Comparison of ENCODE assay signal across 9 mouse cellular contexts in the genomic region with DNA sequence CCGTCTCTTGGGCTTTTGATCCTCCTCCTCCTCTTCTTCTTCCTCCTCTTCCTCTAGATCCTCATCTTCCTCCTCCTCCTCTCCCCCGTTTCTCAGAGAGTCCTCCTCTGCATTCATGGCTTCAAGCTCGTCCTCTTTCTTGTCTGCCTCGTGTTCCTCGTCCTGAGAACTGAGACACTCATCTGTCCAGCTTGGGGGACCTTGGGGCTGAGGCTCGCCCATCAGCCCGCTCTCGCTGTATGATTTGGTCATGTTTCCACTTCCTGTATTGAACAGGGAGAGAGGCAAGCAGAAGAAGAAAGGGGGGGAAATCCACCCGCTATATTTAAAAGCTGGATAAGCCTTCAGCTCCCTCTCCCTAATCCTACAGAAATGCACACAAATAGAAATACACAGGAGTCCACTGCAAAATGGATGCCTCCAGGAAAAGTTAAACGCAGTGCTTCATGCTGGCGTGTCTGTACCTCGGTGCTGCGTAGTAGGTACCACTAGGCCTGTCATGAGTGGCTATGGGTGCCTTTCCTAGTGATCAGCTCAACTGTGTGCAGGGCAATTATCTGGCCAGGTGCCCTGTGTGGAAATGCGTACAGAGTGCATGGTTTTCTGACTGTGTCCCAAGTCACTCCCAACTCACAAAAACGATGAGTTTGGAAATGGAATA. TPM values are rescaled to one million over a fixed set of nuclear protein-coding genes. Genes with fewer than 3 reads are reported as not detected.
DNase-seq lines count a peak whose midpoint lies in the region; TF ChIP-seq lines count a peak whose summit lies in the region.
"Had no signal": no experiment of that assay in that cellular context is flagged by ENCODE, and none has a peak within 500 bp of the region (broad histone marks: within the 10 kb centered on the region; RNA-seq: fewer than 3 reads in every experiment).

No protein-coding gene starts in this region.

- WGBS in forebrain, embryonic 10.5 days, result 5% methylated on average over 15 of the region's 15 CpGs

- peaks cover 97% of the 10 kb centered on the region for H3K27me3 ChIP-seq in forebrain, embryonic 10.5 days (ENCODE audit: poor library complexity, severe bottlenecking)

- peak overlapping the region; percentile 45 for H3K4me3 ChIP-seq in left cerebral cortex, adult 2 months
- peak overlapping the region; percentile 52 for H3K4me3 ChIP-seq in forebrain, embryonic 10.5 days

- H3K9me3 ChIP-seq in forebrain, embryonic 10.5 days, result no peaks in the 10 kb centered on the region

- intact Hi-C loops in left cerebral cortex, adult 2 months (cut with DNase I), result loop anchor here (2.0 to 5.0 kb wide), 4 partner anchors 98 to 586 kb away; a partner anchor contains a TSS
- intact Hi-C loops in left cerebral cortex, postnatal 25 days (cut with DNase I), result loop anchor here (1.0 to 5.0 kb wide), 4 partner anchors 98 to 528 kb away; no protein-coding TSS in a partner anchor

- peak overlapping the region; percentile 80 for H3K27ac ChIP-seq in left cerebral cortex, adult 2 months
- peak overlapping the region; percentile 68; the same call in 1 of the 2 replicates for H3K27ac ChIP-seq in forebrain, embryonic 10.5 days

- H3K4me1 ChIP-seq in forebrain, embryonic 10.5 days, result peaks cover 60% of the 10 kb centered on the region

- no peaks in the 10 kb centered on the region for H3K36me3 ChIP-seq in forebrain, embryonic 10.5 days (replicated peaks)

- no peak for TF ChIP-seq CTCF in left cerebral cortex, adult 2 months (IDR thresholded peaks at IDR 0.05)

- peak in 1 of 2 experiments; percentile 30 for DNase-seq in left cerebral cortex, adult 2 months (ENCODE audit: extremely low spot score in 1 of 2, low spot score in 2 of 2)
- DNase-seq in left cerebral cortex, adult 8-10 months (ENCODE audit: low spot score in 2 of 2), result no peak
- peak; percentile 14 for DNase-seq in forebrain, embryonic 10.5 days (ENCODE audit: extremely low spot score, low spot score)
- peak; percentile 24 to 51 for DNase-seq in left cerebral cortex, postnatal 25 days (ENCODE audit: low spot score in 2 of 2)
- peak; percentile 60 for DNase-seq in retina, postnatal 7 days (ENCODE audit: low read depth, low spot score)
- DNase-seq in gastrocnemius, postnatal 10 days, result no peak
- no peak for DNase-seq in lung, postnatal 36 days
- DNase-seq in spleen, postnatal 14 days (ENCODE audit: low spot score in 2 of 2), result no peak

RNA-seq across cellular contexts. Expression of a gene that starts 1.6 kb away (rescaled TPM):
- total RNA-seq in left cerebral cortex, adult 2 months (2021), result 10 to 100 TPM; 16.7 to 17.3 TPM
- total RNA-seq in left cerebral cortex, adult 8-10 months (2022), result 10 to 100 TPM in 3 of 4 experiments, 1 to 10 TPM in 1; 9.8 to 13.3 (median 11.2) TPM
- polyA plus RNA-seq in forebrain, embryonic 10.5 days (2016; fragmentation: Nextera tagmentation; extraction: Ambion mirVana), result 10.1 and 13.2 TPM in 2 replicates
- 10 to 100 TPM; 18.2 to 20.3 TPM for total RNA-seq in left cerebral cortex, postnatal 25 days (2021)
- not detected for total RNA-seq in gastrocnemius, postnatal 10 days (2021)
- polyA plus RNA-seq: lung, embryonic 14.5 days had no signal

RNA-seq across cellular contexts. Expression of a gene that starts 1.7 kb away (rescaled TPM):
- 1 to 10 TPM; 5.6 to 6.3 TPM for total RNA-seq in left cerebral cortex, adult 2 months (2021)
- 1 to 10 TPM; 2.5 to 7.1 (median 4.8) TPM for total RNA-seq in left cerebral cortex, adult 8-10 months (2022)
- 0.86 and 1.3 TPM in 2 replicates for polyA plus RNA-seq in forebrain, embryonic 10.5 days (2016; fragmentation: Nextera tagmentation; extraction: Ambion mirVana)
- 1 to 10 TPM; 3.6 to 3.9 TPM for total RNA-seq in left cerebral cortex, postnatal 25 days (2021)
- total RNA-seq in gastrocnemius, postnatal 10 days (2021), result under 1 TPM; 0.33 to 0.77 TPM

Comparison
In these comparisons a context has a peak if more than half of its experiments do, and no peak if none do; other contexts are left out.
1. DNase-seq: peak in forebrain, embryonic 10.5 days (single experiment), left cerebral cortex, postnatal 25 days (2 of 2) and retina, postnatal 7 days (single experiment); none in left cerebral cortex, adult 8-10 months (0 of 2), gastrocnemius, postnatal 10 days (single experiment), lung, postnatal 36 days (single experiment) and spleen, postnatal 14 days (0 of 2).
2. RNA of a gene that starts 1.6 kb away (total RNA-seq): 18.2 to 20.3 TPM in left cerebral cortex, postnatal 25 days, 16.7 to 17.3 TPM in left cerebral cortex, adult 2 months and 9.8 to 13.3 TPM in left cerebral cortex, adult 8-10 months; not detected in gastrocnemius, postnatal 10 days; every median in the first group is over 10 times any median in the second.